Mouse (Mus musculus) spleen, postnatal 0 days (tissue): ENCODE results near the gene Frmpd4. TPM values are rescaled to one million over a fixed set of nuclear protein-coding genes. Genes with fewer than 3 reads are reported as not detected.

Experiments used
- polyA plus RNA-seq: library from polyadenylated mRNA; unstranded; fragments of >200 nt; fragmentation: Nextera tagmentation; extraction: Ambion mirVana; gene quantifications from 2 replicates; pipeline ENCODE4 v1.2.1, GENCODE M21; 2015

Gene Frmpd4
- 0.01 TPM in 1 of 2 replicates, not detected in the other for polyA plus RNA-seq

GRCm38 (mm10) chrX:168577131-168577530 is at the start of gene Frmpd4:
Frmpd4 (minus strand) TSS chrX:168577231.

Other genes starting within 250 kb of the Frmpd4 start
- gene Msl3, start 96.7 kb upstream of the Frmpd4 start, polyA plus RNA-seq: 23.3 and 25.1 TPM in 2 replicates
- gene Arhgap6, start 217.9 kb upstream of the Frmpd4 start, polyA plus RNA-seq: 5.7 and 6.7 TPM in 2 replicates